Mouse (Mus musculus) Patski (cell line): Measurements from ENCODE around the gene Hilpda. TPM values are rescaled to one million over a fixed set of nuclear protein-coding genes. Genes with fewer than 3 reads are reported as not detected.

ENCODE experiments used
- ATAC-seq: fragments of 100-300 bp; one replicate; pipeline ENCODE4 v1.8.0; 2021
- CTCF ChIA-PET: fragments of 350-600 bp; sonication (Branson Sonifier 250); formaldehyde crosslinking; loops from one replicate; lab custom pipeline; 2022; ENCODE audit warnings: inconsistent platforms; lab: Charles Lee
- POLR2A ChIA-PET: fragments of 350-600 bp; sonication (Branson Sonifier 250); formaldehyde crosslinking; loops from one replicate; lab custom pipeline; 2022; ENCODE audit warnings: antibody characterized with exemption, inconsistent platforms; lab: Charles Lee
- DNase-seq: peaks from one replicate; pipeline ENCODE4 v3.0.0-alpha.2; 2011; ENCODE audit warnings: low read depth, low spot score
- H3K27me3 ChIP-seq: fragments of 371-371 bp; one replicate; pipeline ENCODE4 v1.5.1; 2021
- CTCF ChIP-seq: fragments of 100-300 bp; IDR thresholded peaks from one replicate; pipeline ENCODE4 v1.5.1; 2021
- in situ Hi-C: fragments of 300-500 bp; cut with MboI; formaldehyde crosslinking; loops from 3 replicates; pipeline ENCODE4 v1.11.1; 2018; ENCODE audit warnings: low pct_unique_long_range_greater_than_20kb, mixed read lengths
- polyA plus RNA-seq: library from polyadenylated mRNA; unstranded; gene quantifications from one replicate; pipeline ENCODE4 v1.2.3, GENCODE M21; 2021

Gene Hilpda
- 14.0 TPM for polyA plus RNA-seq

DNA sequence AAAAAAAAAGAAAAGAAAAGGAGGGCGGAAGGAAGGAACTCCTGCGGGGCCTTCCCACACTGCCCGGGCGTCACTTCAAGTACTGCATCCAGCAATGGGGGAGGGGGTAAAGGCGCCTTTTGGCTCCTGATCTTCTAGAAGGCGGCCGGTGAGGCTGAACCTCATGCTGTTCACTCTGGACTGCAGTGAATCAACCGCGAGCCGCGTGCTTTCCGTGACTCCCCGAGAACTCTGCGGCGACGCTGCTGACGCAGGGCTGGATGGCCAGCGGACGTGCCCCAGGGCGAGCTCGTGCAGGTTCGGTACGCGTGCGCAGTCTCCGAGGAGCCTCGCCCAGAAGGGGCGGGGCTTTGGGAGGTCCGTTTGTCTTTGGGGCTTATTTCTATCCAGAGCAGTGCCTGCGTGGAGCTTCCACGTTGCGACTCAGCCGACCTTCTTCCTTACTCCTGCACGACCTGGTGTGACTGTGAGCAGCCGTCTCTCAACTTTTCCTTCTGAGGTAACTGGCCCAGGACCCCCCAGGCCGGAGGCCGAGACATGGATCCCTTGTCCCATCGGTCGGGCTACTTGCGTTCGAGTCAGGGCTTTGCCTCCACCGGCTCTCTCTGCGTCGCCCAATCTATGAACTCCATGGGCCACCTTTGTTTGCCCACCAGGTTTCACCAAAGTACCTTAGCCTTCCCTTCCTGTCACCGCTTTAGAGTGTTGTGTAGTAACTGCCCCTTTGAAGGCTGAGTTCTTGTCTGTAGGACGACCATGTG is at the start of gene Hilpda:
Gene Hilpda, plus strand, starts transcription at position 177 of the 761 bp plus-strand sequence.
- no peak for TF ChIP-seq CTCF
- ChIA-PET CTCF (interaction anchor here (1.1 to 2.5 kb wide), 3 partner anchors 12 to 105 kb away, joined by 3 to 11 read pairs (median 7); no protein-coding TSS in a partner anchor), POLR2A (interaction anchor here (1.1 kb wide), 1 partner anchor 75 kb away, joined by 3 read pairs; the partner anchor contains the start of gene Calu)
- H3K27me3 ChIP-seq, result no peaks in the 10 kb centered on the region
- ATAC-seq, result peak; percentile 98
- in situ Hi-C loops, result no loop called here
- peak; percentile 65 for DNase-seq

DNA sequence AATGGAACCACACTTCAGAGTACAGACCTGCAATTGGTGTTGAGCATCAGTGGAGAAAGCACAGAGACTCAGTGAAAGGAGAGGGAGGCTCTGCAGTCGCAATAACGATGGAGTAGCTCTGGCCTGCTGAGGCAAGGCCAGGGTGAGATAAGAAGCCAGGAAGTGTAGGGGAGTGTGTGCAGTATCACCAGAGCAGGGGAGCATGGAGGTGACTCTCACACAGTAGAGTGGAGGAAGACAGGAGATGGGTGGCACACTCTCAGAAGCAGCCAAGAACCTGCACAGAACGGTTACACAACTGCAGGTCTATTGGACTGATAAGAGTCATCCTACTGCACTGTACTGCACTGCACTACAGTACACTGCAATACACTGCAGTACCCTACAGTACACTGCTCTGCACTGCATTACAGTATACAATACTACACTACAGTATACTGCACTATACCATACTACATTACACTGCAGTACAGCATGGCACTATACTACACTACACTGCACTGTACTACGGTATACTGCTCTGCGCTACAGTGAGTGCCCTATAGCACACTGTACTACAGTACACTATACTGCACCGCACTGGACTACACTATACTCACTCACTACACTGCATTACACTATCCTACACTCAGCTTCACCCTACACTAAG is 42.9 kb upstream of the Hilpda start:
- ATAC-seq (no peak), DNase-seq (no peak)
- ChIA-PET CTCF (interaction anchor here (1.2 kb wide), 1 partner anchor 58 kb away, joined by 3 read pairs; no protein-coding TSS in a partner anchor), POLR2A (no interaction called here)
- TF ChIP-seq CTCF, result no peak
- in situ Hi-C loops, result no loop called here
- peaks cover 3% of the 10 kb centered on the region for H3K27me3 ChIP-seq

DNA sequence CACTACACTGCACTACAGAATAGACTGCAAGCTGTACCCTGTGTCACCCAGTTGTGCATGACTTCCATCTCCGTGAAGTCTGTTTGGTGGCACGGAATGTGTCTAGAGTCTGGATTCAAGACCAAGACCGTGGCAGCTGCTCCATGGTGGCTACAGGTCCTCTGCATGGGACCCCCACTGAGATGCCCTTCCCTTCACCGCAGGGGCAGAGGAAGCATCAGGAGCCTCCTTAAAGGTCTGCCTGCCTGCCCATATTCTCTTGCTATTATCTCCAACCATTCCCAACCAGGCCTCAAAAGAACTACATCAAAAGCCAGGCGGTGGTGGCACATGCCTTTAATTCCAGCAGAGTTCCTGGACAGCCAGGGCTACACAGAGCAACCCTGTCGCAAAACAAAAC is 41.9 kb upstream of the Hilpda start:
- no peak for TF ChIP-seq CTCF
- DNase-seq (no peak), ATAC-seq (no peak)
- ChIA-PET CTCF (no interaction called here), POLR2A (no interaction called here)
- peaks cover 3% of the 10 kb centered on the region for H3K27me3 ChIP-seq
- in situ Hi-C loops, result no loop called here

DNA sequence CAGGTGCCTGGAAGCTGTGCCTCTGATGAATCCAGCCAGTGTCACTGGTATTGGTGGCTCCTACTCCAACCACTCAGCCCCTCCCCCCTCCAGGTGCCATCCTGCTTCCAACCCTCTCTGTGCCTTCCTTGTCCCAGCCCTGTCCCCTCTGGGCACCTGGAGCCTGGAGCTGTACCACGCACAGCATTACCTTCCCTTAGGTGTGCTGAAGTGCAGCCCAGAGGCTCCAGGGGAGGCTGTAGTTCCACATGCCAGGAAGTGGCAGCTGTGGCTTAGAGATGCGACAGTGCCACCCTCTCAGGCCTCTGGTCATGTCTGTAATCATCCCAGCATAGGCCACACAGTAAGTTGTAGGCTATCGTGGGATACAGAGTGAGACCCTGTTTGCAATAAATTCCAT is 40.5 kb upstream of the Hilpda start:
- ChIA-PET CTCF (no interaction called here), POLR2A (no interaction called here)
- no peak for ATAC-seq
- DNase-seq, result no peak
- in situ Hi-C loops, result no loop called here
- H3K27me3 ChIP-seq, result peaks cover 3% of the 10 kb centered on the region
- TF ChIP-seq CTCF, result no peak

DNA sequence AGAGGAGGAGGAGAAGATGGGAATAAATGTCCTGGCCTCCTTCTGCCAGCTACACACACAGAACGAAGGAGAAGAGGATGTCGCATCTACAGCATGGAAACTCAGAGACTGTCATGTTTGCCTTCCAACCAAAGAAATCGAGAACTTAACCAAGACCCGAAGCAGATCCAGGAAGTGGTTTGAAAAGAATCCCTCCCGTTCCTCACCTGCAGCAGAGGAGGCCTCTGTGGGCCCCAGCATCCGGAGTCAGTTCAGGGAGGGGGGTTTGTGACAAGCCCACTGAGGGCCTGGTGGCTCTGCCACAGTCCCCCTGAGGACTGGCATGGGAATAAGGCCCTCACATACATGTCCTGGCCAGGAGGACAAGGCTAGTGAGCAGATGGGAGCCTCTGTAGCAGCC is 40.0 kb upstream of the Hilpda start:
- ATAC-seq (no peak), DNase-seq (no peak)
- in situ Hi-C loops, result no loop called here
- ChIA-PET CTCF (no interaction called here), POLR2A (no interaction called here)
- TF ChIP-seq CTCF, result no peak
- peaks cover 3% of the 10 kb centered on the region for H3K27me3 ChIP-seq

DNA sequence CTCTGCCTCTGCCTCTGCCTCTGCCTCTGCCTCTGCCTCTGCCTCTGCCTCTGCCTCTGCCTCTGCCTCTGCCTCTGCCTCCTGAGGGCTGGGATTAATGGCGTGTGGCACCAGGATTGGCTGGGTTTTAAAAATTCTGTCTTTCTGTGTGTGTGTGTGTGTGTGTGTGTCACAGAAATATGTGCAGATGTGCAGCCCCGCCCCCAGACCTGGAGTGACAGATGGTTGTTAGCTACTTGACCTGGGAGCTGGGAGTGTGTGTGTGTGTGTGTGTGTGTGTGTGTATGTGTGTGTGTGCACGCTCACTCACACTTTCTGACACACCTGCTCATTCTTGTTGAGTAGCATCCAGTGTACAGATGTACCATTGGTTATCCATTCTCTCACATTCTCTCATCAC is 38.6 kb upstream of the Hilpda start:
- no peak for TF ChIP-seq CTCF
- CTCF ChIA-PET, result no interaction called here
- in situ Hi-C loops, result no loop called here
- peaks cover 3% of the 10 kb centered on the region for H3K27me3 ChIP-seq
- POLR2A ChIA-PET, result no interaction called here
- no peak for DNase-seq
- no peak for ATAC-seq

DNA sequence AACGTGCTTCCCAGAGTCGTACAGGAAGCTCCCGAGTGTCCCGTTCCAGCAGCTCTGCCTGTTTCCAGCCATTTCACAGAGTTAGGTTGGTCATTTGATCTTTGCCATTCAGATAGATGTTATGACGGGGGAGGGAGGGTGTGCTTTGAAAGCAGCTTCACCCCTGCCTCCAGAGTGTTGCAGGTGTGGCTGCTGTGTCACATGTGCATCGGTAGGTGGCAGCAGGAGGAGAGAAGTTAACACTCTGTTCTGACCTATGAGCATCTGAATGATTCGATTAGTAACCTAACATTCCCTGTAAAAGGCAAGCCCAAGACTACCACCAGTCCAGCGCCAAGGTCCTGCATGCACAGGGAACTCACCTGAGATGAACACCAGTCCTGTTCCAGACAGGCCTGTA is 38.0 kb upstream of the Hilpda start:
- peak; percentile 88 for TF ChIP-seq CTCF
- in situ Hi-C loops, result no loop called here
- ChIA-PET CTCF (interaction anchor here (1.0 kb wide), 1 partner anchor 51 kb away, joined by 3 read pairs; no protein-coding TSS in a partner anchor), POLR2A (no interaction called here)
- DNase-seq, result no peak
- no peaks in the 10 kb centered on the region for H3K27me3 ChIP-seq
- ATAC-seq, result peak; percentile 44

DNA sequence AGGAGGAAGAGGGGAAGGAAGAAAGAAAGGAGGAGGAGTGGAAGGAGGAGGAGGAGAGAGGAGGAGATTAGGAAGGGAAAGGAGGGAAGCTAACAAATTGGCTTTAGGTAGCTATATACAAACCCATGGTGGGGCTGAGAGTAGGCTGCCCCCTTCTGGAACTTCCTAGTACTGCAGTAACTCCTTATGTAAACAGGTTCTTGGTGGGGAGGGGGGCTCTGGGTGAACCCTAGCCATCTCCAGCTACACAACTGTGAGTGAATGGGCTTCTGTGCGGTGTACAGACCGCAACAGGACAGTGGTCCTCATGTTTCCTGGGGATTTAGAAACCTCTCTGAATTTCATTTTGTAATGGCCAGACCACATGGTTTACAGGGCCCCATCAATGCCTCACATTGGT is 31.5 kb upstream of the Hilpda start:
- ATAC-seq (peak; percentile 23), DNase-seq (no peak)
- no peaks in the 10 kb centered on the region for H3K27me3 ChIP-seq
- in situ Hi-C loops, result loop anchor here (5.0 kb wide), 3 partner anchors 34 to 74 kb away; partner anchors contain the start of genes Fam71f2 and Rbm28
- CTCF ChIA-PET, result interaction anchor here (0.6 to 7.2 kb wide), 23 partner anchors 9 to 87 kb away, joined by 3 to 31 read pairs (median 4); partner anchors contain the start of genes Fam71f2, Hilpda and Rbm28
- peak; percentile 70 for TF ChIP-seq CTCF
- POLR2A ChIA-PET, result no interaction called here

DNA sequence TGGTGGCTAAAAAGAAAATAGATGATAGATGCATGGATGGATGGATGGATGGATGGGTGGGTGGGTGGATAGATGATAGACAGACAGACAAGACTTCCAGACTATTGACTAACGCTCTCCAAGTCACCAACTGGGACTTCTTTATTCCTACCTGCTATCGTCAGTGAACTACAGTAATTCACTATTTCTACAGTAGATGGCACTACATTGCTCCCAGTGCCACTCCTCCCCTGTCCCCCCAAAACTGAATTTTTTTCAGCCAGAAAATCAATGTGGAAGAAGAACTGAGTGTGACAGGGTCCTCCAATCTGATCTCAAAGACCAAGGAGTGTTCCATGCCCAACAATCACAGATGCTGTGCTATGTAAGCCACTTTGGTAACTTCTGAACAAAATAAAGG is 30.6 kb upstream of the Hilpda start:
- peak; percentile 39 for TF ChIP-seq CTCF
- ChIA-PET CTCF (interaction anchor here (1.0 to 7.2 kb wide), 15 partner anchors 8 to 86 kb away, joined by 3 to 31 read pairs (median 7); partner anchors contain the start of genes Fam71f2, Hilpda and Rbm28), POLR2A (no interaction called here)
- no peak for DNase-seq
- in situ Hi-C loops, result loop anchor here (5.0 kb wide), 3 partner anchors 34 to 74 kb away; partner anchors contain the start of genes Fam71f2 and Rbm28
- H3K27me3 ChIP-seq, result no peaks in the 10 kb centered on the region
- no peak for ATAC-seq

DNA sequence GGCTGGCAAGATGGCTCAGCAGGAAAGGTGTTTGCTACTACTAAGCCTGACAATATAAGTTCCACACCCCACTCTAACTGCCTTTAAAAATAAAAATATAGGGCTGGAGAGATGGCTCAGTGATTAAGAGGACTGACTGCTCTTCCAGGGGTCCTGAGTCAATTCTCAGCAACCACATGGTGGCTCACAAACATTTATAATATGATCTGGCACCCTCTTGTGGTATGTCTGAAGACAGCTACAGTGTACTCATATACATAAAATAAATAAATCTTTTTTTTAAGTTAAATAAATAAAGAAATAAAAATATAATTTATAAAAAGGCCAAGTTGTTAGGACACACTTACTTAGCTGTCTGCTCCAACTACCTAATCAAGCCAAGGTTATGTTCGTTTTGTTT is 30.0 kb upstream of the Hilpda start:
- ATAC-seq (no peak), DNase-seq (no peak)
- TF ChIP-seq CTCF, result peak; percentile 49
- H3K27me3 ChIP-seq, result no peaks in the 10 kb centered on the region
- CTCF ChIA-PET, result interaction anchor here (0.8 to 2.9 kb wide), 3 partner anchors 34 to 73 kb away, joined by 3 to 22 read pairs (median 4); no protein-coding TSS in a partner anchor
- in situ Hi-C loops, result loop anchor here (5.0 kb wide), 3 partner anchors 35 to 75 kb away; partner anchors contain the start of genes Fam71f2 and Rbm28
- POLR2A ChIA-PET, result interaction anchor here (0.6 kb wide), 1 partner anchor 24 kb away, joined by 3 read pairs; no protein-coding TSS in a partner anchor
